Mouse (Mus musculus): Measurements from ENCODE around the gene Wdr26.

The Wdr26 gene

GRCm38 (mm10) chr1:181150827-181151534 lies 60.8 kb downstream of the Wdr26 start:
- DNase-seq, result peak; percentile 96

GRCm38 (mm10) chr1:181150431-181150826 lies 61.4 kb downstream of the Wdr26 start:
- no peak for DNase-seq

GRCm38 (mm10) chr1:181149373-181150017 lies 62.3 kb downstream of the Wdr26 start:
- DNase-seq, result no peak

GRCm38 (mm10) chr1:181148540-181148939 lies 63.3 kb downstream of the Wdr26 start:
- DNase-seq, result peak; percentile 23

- DNase-seq, result no peak
These were observed 65.6 kb downstream of the Wdr26 start for GRCm38 (mm10) chr1:181146187-181146586.

- DNase-seq, result no peak
These were observed 66.8 kb downstream of the Wdr26 start for GRCm38 (mm10) chr1:181144966-181145365.

- DNase-seq, result peak; percentile 95
These were observed 67.6 kb downstream of the Wdr26 start, which contains the start of the genes Nvl and Cnih4 for GRCm38 (mm10) chr1:181143950-181144836. Nvl (minus strand) TSS chr1:181144204. Cnih4 (plus strand) TSS chr1:181144693.

- DNase-seq, result no peak
These were observed 68.2 kb downstream of the Wdr26 start for GRCm38 (mm10) chr1:181143609-181143949.

GRCm38 (mm10) chr1:181138730-181139129 lies 73.1 kb downstream of the Wdr26 start:
- DNase-seq, result no peak

- no peak for DNase-seq
These were observed 79.9 kb downstream of the Wdr26 start for GRCm38 (mm10) chr1:181131915-181132314.

- DNase-seq, result no peak
These were observed 85.0 kb downstream of the Wdr26 start for GRCm38 (mm10) chr1:181126766-181127165.

- no peak for DNase-seq
These were observed 85.9 kb downstream of the Wdr26 start for GRCm38 (mm10) chr1:181125916-181126315.

GRCm38 (mm10) chr1:181124145-181124544 lies 87.7 kb downstream of the Wdr26 start:
- no peak for DNase-seq

Data from kidney, postnatal 10 days (tissue).